ENCODE assay signal across 17 mouse cellular contexts in the genomic region with DNA sequence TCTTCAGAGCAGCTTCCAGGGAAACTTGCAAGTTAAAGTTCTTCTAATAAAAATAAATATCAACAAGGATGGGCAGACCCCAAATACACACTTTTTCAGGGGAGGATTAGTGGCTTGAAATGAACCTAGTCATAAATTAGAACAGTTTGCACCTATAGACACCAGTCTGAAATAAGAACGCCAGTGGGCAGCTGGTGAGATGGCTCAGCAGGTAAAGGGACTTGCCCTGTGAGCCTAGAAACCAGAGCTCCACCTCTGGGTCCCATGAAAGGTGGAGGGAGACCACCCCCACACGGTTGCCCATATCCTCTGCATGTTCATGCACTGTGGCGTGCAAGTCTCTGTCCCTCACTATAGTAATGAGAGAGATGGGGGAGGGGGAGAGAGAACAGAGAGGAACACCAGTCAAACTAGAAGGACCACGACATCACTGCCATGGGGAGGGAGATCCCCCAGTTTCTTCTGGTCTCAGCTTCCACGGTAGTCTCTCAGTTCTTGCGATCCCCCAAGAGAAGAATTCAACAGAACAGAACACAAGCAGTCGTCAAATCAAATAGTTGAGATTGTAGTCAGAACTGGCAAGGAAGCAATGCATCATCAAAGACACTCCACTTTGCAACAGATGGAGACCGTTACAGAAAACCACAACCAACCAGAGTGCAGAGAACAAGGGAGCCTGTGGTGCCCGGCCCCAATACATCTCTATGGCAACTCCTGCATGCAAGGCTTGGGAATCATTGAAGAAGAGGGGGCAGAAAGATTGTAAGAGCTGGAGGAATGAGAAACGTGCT. TPM values are rescaled to one million over a fixed set of nuclear protein-coding genes. Genes with fewer than 3 reads are reported as not detected.
DNase-seq lines count a peak whose midpoint lies in the region; ATAC-seq lines count a peak whose summit lies in the region.
"Had no signal": no experiment of that assay in that cellular context is flagged by ENCODE, and none has a peak within 500 bp of the region (broad histone marks: within the 10 kb centered on the region; RNA-seq: fewer than 3 reads in every experiment).

No protein-coding gene starts in this region.

- H3K9me3 ChIP-seq in forebrain, embryonic 12.5 days = no peaks in the 10 kb centered on the region
- H3K9me3 ChIP-seq: intestine, embryonic 15.5 days; liver, embryonic 13.5 days had no signal

- no peaks in the 10 kb centered on the region for H3K36me3 ChIP-seq in forebrain, embryonic 12.5 days (replicated peaks)
- H3K36me3 ChIP-seq: intestine, embryonic 15.5 days; liver, embryonic 13.5 days had no signal

- no peaks in the 10 kb centered on the region for H3K27me3 ChIP-seq in forebrain, embryonic 12.5 days
- H3K27me3 ChIP-seq: intestine, embryonic 15.5 days; liver, embryonic 13.5 days had no signal

- no peak overlapping the region for H3K27ac ChIP-seq in forebrain, embryonic 12.5 days
- H3K27ac ChIP-seq: intestine, embryonic 15.5 days; liver, embryonic 13.5 days had no signal

- 78% methylated on average over 10 of the region's 10 CpGs for WGBS in forebrain, embryonic 12.5 days

- H3K9ac ChIP-seq in forebrain, embryonic 12.5 days = no peak overlapping the region
- H3K9ac ChIP-seq: intestine, embryonic 15.5 days; liver, embryonic 13.5 days had no signal

- 0 out of 2 replicates have a peak, but pooled peaks have one; percentile 52 for ATAC-seq in frontal cortex, adult (ENCODE audit: low TSS enrichment)
- no peak for ATAC-seq in forebrain, embryonic 12.5 days (ENCODE audit: low FRiP score)
- ATAC-seq: intestine, embryonic 15.5 days had no signal

- no peak overlapping the region for H3K4me2 ChIP-seq in forebrain, embryonic 12.5 days
- H3K4me2 ChIP-seq: intestine, embryonic 15.5 days; liver, embryonic 13.5 days; midbrain, embryonic 11.5 days had no signal

- H3K4me3 ChIP-seq in forebrain, embryonic 12.5 days (replicated peaks) = no peak overlapping the region
- H3K4me3 ChIP-seq: intestine, embryonic 15.5 days; liver, embryonic 13.5 days had no signal

- no peak for DNase-seq in frontal cortex, postnatal 14 days (ENCODE audit: low spot score in 2 of 2)
- peak; percentile 28 to 37 for DNase-seq in B cell, adult 2 months
- peak; percentile 94 for DNase-seq in adipocyte (ENCODE audit: low spot score)
- peak; percentile 45 for DNase-seq in telencephalon, adult 2 months (ENCODE audit: low read depth, low spot score)
- no peak for DNase-seq in kidney, postnatal 25 days
- DNase-seq in cerebellum, adult 8-10 months = no peak
- DNase-seq: adrenal gland, adult 8-10 months; heart, adult 18-20 months; kidney, postnatal 14 days; left cerebral cortex, postnatal 4 days; liver, embryonic 13.5 days; lung, postnatal 14 days; spleen, adult 18-20 months had no signal

- peaks cover 6% of the 10 kb centered on the region; the same call in 1 of the 2 replicates for H3K4me1 ChIP-seq in forebrain, embryonic 12.5 days
- H3K4me1 ChIP-seq: intestine, embryonic 15.5 days; liver, embryonic 13.5 days had no signal

RNA-seq across cellular contexts. Expression of a gene that starts 22.5 kb away (rescaled TPM):
- 5.2 and 6.5 TPM in 2 replicates for polyA plus RNA-seq in forebrain, embryonic 12.5 days (2016; fragmentation: Nextera tagmentation; extraction: Ambion mirVana)

RNA-seq across cellular contexts. Expression of a gene that starts 58.8 kb away (rescaled TPM):
- 76.5 and 86.4 TPM in 2 replicates for polyA plus RNA-seq in forebrain, embryonic 12.5 days (2016; fragmentation: Nextera tagmentation; extraction: Ambion mirVana)

Comparison
In these comparisons a context has a peak if more than half of its experiments do, and no peak if none do; other contexts are left out.
1. DNase-seq: peak in B cell, adult 2 months (2 of 2), adipocyte (single experiment) and telencephalon, adult 2 months (single experiment); none in frontal cortex, postnatal 14 days (0 of 2), kidney, postnatal 25 days (0 of 2) and cerebellum, adult 8-10 months (single experiment).